Mouse (Mus musculus) lung, embryonic 16.5 days (tissue): ENCODE results near the gene Lpp. TPM values are rescaled to one million over a fixed set of nuclear protein-coding genes. Genes with fewer than 3 reads are reported as not detected.

Experiments
- ATAC-seq: fragments of 200-750 bp; cut with Nextera tagmentation; 2 replicates; pipeline ENCODE4 v1.8.0; 2017; ENCODE audit warnings: low read depth, mild to moderate bottlenecking, moderate library complexity
- H3K27ac ChIP-seq: fragments of 300-500 bp; sonication (generic); 2 replicates; pipeline ENCODE4 v1.5.1; 2014; ENCODE audit warnings: mild to moderate bottlenecking, control low read depth, low read length
- H3K27me3 ChIP-seq: fragments of 300-500 bp; sonication (generic); 2 replicates; pipeline ENCODE4 v1.6.1; 2014; ENCODE audit warnings: low read depth, low read length, mixed read lengths; ENCODE audit not compliant: control insufficient read depth, insufficient read depth
- H3K36me3 ChIP-seq: fragments of 300-500 bp; sonication (generic); 2 replicates; pipeline ENCODE4 v1.6.1; 2014; ENCODE audit warnings: low read length; ENCODE audit not compliant: control insufficient read depth, insufficient read depth
- H3K4me1 ChIP-seq: fragments of 300-500 bp; sonication (generic); replicated peaks from 2 replicates; pipeline ENCODE4 v1.6.1; 2014; ENCODE audit warnings: low read length, mixed read lengths; ENCODE audit not compliant: control insufficient read depth, insufficient read depth
- H3K4me2 ChIP-seq: fragments of 300-500 bp; sonication (generic); 2 replicates; pipeline ENCODE4 v1.6.1; 2014; ENCODE audit warnings: low read depth, low read length, control low read depth
- H3K4me3 ChIP-seq: fragments of 300-500 bp; sonication (generic); 2 replicates; pipeline ENCODE4 v1.5.1; 2014; ENCODE audit warnings: mild to moderate bottlenecking, low read length, control low read depth
- H3K9ac ChIP-seq: fragments of 300-500 bp; sonication (generic); 2 replicates; pipeline ENCODE4 v1.6.1; 2014; ENCODE audit warnings: low read length, control low read depth
- H3K9me3 ChIP-seq: fragments of 300-500 bp; sonication (generic); 2 replicates; pipeline ENCODE4 v1.6.1; 2016; ENCODE audit warnings: low read length; ENCODE audit not compliant: control insufficient read depth
- WGBS: fragments of 180-500 bp; shearing (Covaris S2); extraction: QIAGEN DNeasy Blood & Tissue Kit; methylation state at CpG from one replicate; pipeline ENCODE4 v1.1.7; 2014; 5-methylcytosine and 5-hydroxymethylcytosine counted together
- polyA plus RNA-seq: library from polyadenylated mRNA; unstranded; fragments of >200 nt; fragmentation: Nextera tagmentation; extraction: Ambion mirVana; gene quantifications from 2 replicates; pipeline ENCODE4 v1.2.1, GENCODE M21; 2015

The Lpp gene
- polyA plus RNA-seq, 1 experiment from 2014 or later: 76.8 TPM

DNA sequence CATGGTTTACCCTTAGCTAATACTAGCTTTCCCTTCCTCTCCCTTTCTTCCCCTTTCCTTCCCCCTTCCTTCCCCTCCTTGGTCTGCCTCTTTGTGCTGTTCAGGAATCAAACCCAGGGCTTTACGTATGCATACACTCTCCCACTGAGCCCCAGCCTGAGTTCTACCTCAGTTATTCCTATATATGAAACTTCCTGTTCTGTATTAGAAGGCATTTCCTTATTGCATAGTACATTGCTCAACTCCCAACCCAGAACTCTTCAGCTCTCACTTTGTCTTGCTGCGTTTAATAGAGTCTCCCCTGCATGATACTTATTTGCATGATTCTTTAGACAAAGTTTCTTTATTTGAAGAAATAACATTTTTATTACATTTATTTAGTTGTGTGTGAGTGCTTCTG, 184.5 kb downstream of the Lpp start:
- H3K9me3 ChIP-seq: no peaks in the 10 kb centered on the region
- H3K4me1 ChIP-seq: peaks cover 15% of the 10 kb centered on the region; the same call in 1 of the 2 replicates
- no peak overlapping the region for H3K4me3 ChIP-seq
- H3K27me3 ChIP-seq: no peaks in the 10 kb centered on the region
- 73% methylated on average over 2 of the region's 2 CpGs for WGBS
- H3K36me3 ChIP-seq: no peaks in the 10 kb centered on the region
- 0 out of 2 replicates have a peak, but pooled peaks have one; percentile 26 for ATAC-seq
- no peak overlapping the region for H3K9ac ChIP-seq
- H3K4me2 ChIP-seq: no peak overlapping the region
- H3K27ac ChIP-seq: no peak overlapping the region

DNA sequence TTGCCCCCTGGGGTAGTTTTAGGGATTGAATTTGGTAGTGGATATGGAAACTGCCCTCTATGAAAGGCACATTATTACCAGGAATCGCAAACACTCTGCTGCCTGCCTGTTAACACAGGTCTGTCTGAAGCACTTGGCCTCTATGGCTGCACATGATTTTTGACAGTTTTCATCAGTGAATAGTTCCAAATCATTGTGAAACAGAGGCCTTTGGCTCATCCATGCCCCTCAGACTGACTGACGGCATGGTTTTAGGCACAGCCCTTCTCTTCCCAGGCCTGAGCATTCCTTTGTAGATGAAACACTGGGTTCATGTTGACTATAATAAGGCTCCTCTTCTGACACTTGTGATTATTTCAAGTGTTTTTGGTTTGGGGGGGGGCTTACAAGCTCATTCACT, 189.5 kb downstream of the Lpp start:
- Histone ChIP-seq H3K4me3 (no peak overlapping the region), H3K27ac (no peak overlapping the region), H3K4me1 (peaks cover 4% of the 10 kb centered on the region; the same call in 1 of the 2 replicates), H3K9ac (no peak overlapping the region), H3K36me3 (no peaks in the 10 kb centered on the region), H3K9me3 (no peaks in the 10 kb centered on the region), H3K27me3 (no peaks in the 10 kb centered on the region), H3K4me2 (no peak overlapping the region)
- ATAC-seq: no peak
- WGBS: 84% methylated on average over 2 of the region's 2 CpGs

DNA sequence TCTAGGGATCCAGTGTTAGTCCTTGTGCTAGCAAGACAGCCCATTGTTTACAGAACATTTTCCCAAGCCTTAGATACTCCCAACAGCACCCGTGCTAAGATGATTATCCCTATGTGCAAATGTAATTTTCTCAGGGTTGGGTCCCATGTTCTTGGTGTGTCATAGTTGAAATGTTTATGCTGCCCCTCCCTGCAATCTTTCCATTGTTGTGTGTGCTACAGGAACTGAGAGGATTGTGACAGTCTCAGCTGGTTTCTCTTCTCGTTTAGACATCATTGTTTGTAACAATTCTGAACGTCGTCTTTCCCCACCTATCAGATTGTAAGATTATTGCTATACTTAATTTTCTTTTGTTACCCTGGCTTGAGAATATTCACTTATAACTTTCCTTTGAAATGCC, 200.2 kb downstream of the Lpp start:
- 65% methylated on average over 4 of the region's 4 CpGs for WGBS
- H3K4me1 ChIP-seq: no peaks in the 10 kb centered on the region
- ATAC-seq: no peak
- H3K4me2 ChIP-seq: no peak overlapping the region
- no peaks in the 10 kb centered on the region for H3K27me3 ChIP-seq
- no peaks in the 10 kb centered on the region for H3K36me3 ChIP-seq
- no peak overlapping the region for H3K4me3 ChIP-seq
- no peak overlapping the region for H3K27ac ChIP-seq
- no peak overlapping the region for H3K9ac ChIP-seq
- no peaks in the 10 kb centered on the region for H3K9me3 ChIP-seq

DNA sequence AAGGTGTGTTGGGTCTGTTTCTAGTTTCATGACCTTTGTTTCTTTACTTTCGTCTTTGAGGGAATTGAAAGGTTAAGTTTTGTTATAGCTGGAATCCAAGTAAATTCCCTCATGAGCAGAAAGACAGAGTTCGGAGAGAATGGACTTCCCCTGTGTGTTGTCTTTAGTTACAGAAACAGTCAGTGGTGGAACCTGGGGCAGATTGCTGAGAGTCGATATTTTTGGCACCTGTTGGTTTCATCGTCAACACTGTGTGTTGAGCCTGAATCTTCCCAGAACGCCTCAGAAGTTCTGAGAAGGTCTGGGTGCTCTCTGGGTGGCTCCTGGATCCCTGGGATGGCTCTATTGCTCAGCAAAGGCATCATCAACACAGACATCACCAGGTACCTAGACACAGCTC, 201.2 kb downstream of the Lpp start:
- WGBS: 83% methylated on average over 5 of the region's 5 CpGs
- Histone ChIP-seq H3K4me2 (no peak overlapping the region), H3K4me3 (no peak overlapping the region), H3K4me1 (peaks cover 4% of the 10 kb centered on the region; the same call in 1 of the 2 replicates), H3K27me3 (no peaks in the 10 kb centered on the region), H3K9ac (no peak overlapping the region), H3K9me3 (no peaks in the 10 kb centered on the region), H3K36me3 (no peaks in the 10 kb centered on the region), H3K27ac (no peak overlapping the region)
- no peak for ATAC-seq

DNA sequence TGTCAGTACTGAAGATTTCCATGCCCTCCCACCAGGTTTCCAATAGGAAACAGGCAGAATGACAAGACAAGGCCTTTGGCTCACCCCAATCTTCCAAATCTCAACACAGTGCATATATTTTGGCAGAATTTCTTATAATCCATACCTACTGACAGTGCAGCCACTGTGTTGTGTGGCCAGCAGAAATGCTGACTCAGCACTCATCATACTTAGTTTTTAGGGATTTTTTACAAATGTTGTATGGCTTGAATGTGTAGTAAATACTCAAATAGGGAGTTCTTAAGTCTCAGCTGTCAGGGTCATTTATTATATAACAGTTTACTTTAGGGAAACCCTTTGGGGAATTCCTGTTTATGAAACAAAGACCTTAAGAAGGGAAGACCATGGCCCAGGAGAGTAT, 202.2 kb downstream of the Lpp start:
- no peaks in the 10 kb centered on the region for H3K27me3 ChIP-seq
- H3K9me3 ChIP-seq: no peaks in the 10 kb centered on the region
- no peak overlapping the region for H3K4me3 ChIP-seq
- ATAC-seq: no peak
- H3K4me2 ChIP-seq: no peak overlapping the region
- no peaks in the 10 kb centered on the region for H3K36me3 ChIP-seq
- H3K27ac ChIP-seq: no peak overlapping the region
- peaks cover 9% of the 10 kb centered on the region for H3K4me1 ChIP-seq
- no peak overlapping the region for H3K9ac ChIP-seq

DNA sequence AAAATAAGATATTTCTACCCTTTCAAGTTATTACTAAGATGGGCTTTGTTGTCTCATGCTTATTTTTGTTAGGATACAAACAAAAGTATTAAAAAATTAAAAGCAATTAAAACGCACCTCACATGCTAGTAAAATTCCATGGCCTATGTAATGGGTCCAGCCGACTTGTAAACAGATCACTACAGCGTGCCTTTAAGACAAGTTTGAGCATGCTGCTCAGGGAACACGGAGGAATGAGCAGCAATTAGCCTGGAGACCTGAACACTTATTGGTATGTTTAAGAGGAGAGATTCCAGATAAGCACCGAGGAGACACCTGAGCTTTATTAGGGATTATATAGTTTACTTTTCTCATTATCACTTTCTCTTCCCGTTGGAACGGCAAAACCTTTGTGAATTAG, 205.3 kb downstream of the Lpp start:
- Histone ChIP-seq H3K36me3 (no peaks in the 10 kb centered on the region), H3K9ac (no peak overlapping the region), H3K9me3 (no peaks in the 10 kb centered on the region), H3K4me2 (no peak overlapping the region), H3K27me3 (no peaks in the 10 kb centered on the region), H3K4me3 (no peak overlapping the region), H3K27ac (no peak overlapping the region), H3K4me1 (peaks cover 9% of the 10 kb centered on the region)
- 48% methylated on average over 7 of the region's 7 CpGs for WGBS
- ATAC-seq: no peak

DNA sequence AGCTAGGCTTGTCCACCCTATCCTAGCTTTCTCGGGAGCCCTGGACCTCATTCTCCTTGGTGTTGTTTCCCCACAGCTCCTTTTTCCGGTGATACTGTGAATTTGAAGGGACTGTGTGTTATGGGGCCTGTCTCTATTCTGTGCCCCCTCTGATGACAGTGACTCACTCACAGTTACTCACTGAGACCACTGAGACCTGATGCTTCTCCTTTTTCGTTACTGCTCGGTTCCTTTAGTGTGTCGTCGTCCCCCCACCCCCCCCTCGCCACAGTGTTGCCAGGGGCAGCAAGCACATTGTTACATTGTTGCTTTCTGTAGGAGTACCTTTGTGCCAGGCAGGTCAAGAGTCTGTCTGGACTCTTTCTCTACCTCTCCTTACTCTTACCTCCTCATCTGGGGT, 206.5 kb downstream of the Lpp start:
- peak; percentile 28; the same call in 1 of the 2 replicates for ATAC-seq
- H3K4me2 ChIP-seq: no peak overlapping the region
- no peaks in the 10 kb centered on the region for H3K36me3 ChIP-seq
- H3K27ac ChIP-seq: no peak overlapping the region
- no peaks in the 10 kb centered on the region for H3K27me3 ChIP-seq
- no peak overlapping the region for H3K4me3 ChIP-seq
- WGBS: 59% methylated on average over 7 of the region's 7 CpGs
- no peaks in the 10 kb centered on the region for H3K9me3 ChIP-seq
- H3K4me1 ChIP-seq: peaks cover 9% of the 10 kb centered on the region
- no peak overlapping the region for H3K9ac ChIP-seq

DNA sequence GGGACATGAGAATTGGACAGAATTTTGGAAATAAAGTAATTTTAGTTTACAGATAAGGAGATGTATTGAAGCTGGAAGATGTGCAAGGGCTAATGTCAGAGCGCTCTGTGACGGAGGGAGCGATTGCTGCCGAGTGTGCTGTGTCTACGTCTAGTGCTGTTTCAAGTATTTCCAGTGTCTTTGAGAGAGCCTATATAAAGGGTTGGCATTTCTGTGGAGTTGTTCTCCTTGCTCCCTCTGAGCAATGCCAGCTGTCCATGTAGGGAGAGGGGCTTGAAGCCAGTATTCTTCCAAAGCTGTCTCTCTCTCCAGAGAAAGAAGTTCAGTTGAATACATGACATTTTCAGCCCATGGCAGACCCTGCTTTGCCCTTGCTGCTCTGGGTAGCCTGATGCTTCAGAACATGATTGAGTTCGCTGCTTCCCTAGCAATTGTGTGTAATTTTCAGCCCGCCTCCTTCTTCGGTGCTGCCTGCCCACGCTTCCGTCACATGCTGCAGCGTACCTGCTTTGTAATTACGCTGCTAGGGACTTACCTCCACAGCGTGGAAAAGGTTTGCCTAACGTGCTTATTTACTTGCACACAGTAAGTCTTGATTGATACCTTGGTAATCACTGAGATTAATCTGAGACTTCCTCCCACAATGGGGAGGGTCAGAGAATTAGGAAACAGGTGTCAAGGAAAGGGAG, 207.1 kb downstream of the Lpp start:
- H3K4me2 ChIP-seq: no peak overlapping the region
- no peak overlapping the region for H3K27ac ChIP-seq
- WGBS: 73% methylated on average over 14 of the region's 14 CpGs
- H3K4me1 ChIP-seq: peaks cover 9% of the 10 kb centered on the region
- no peaks in the 10 kb centered on the region for H3K27me3 ChIP-seq
- no peak overlapping the region for H3K4me3 ChIP-seq
- H3K9ac ChIP-seq: no peak overlapping the region
- no peaks in the 10 kb centered on the region for H3K9me3 ChIP-seq
- no peak for ATAC-seq
- no peaks in the 10 kb centered on the region for H3K36me3 ChIP-seq

DNA sequence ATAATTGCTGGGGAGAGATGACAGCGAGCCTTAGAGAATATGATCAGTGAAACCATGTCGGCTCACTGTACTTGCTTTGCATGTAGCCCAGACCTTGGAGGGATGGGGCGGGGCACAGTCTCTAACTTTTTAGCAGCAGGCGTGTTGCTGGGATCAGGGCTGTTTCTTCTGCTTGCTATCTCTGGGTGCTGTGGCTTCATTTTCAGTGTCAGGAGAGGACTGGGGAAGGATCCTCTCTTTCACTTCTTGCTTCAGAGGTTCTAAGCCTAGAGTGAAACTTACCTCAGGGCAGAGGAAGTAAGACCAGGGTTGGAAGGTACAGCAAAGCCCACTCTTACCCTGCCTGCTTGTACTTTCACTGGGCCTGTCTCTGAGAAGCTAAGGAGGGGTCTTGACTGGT, 210.0 kb downstream of the Lpp start:
- Histone ChIP-seq H3K4me2 (no peak overlapping the region), H3K9me3 (no peaks in the 10 kb centered on the region), H3K36me3 (no peaks in the 10 kb centered on the region), H3K4me1 (peaks cover 20% of the 10 kb centered on the region), H3K9ac (no peak overlapping the region), H3K27me3 (no peaks in the 10 kb centered on the region), H3K4me3 (no peak overlapping the region), H3K27ac (no peak overlapping the region)
- ATAC-seq: no peak
- 84% methylated on average over 4 of the region's 4 CpGs for WGBS
